29 mouse cellular contexts compared by ENCODE assay signal in genomic region chr11:20862101-20862500, GRCm38 (mm10). TPM values are rescaled to one million over a fixed set of nuclear protein-coding genes. Genes with fewer than 3 reads are reported as not detected.
DNase-seq lines count a peak whose midpoint lies in the region; ATAC-seq and TF ChIP-seq lines count a peak whose summit lies in the region.
"Had no signal": no experiment of that assay in that cellular context is flagged by ENCODE, and none has a peak within 500 bp of the region (broad histone marks: within the 10 kb centered on the region; RNA-seq: fewer than 3 reads in every experiment).

No protein-coding gene starts in this region.

- peak overlapping the region; percentile 2; the same call in 1 of the 2 replicates for H3K27ac ChIP-seq in gastrocnemius, adult 2 months
- no peak overlapping the region for H3K27ac ChIP-seq in liver, adult 2 months (replicated peaks; ENCODE audit: insufficient read depth, low read depth, low read length)
- H3K27ac ChIP-seq in liver, embryonic 11.5 days (ENCODE audit: low read depth, low read length) = no peak overlapping the region
- H3K27ac ChIP-seq: embryonic facial prominence, embryonic 13.5 days; embryonic facial prominence, embryonic 15.5 days; forebrain, embryonic 10.5 days; forebrain, embryonic 12.5 days had no signal

- H3K9me3 ChIP-seq in liver, embryonic 11.5 days (ENCODE audit: control insufficient read depth, low read length) = no peaks in the 10 kb centered on the region
- H3K9me3 ChIP-seq: embryonic facial prominence, embryonic 13.5 days; embryonic facial prominence, embryonic 15.5 days; forebrain, embryonic 10.5 days; forebrain, embryonic 12.5 days; G1E had no signal

- WGBS in liver, adult 2 months = 22% methylated on average over 5 of the region's 5 CpGs
- 81% methylated on average over 5 of the region's 5 CpGs for WGBS in liver, embryonic 11.5 days

- intact Hi-C loops in gastrocnemius, adult 2 months (cut with DNase I) = no loop called here

- no peaks in the 10 kb centered on the region for H3K79me2 ChIP-seq in liver, adult 2 months (ENCODE audit: control insufficient read depth, insufficient read depth, low read length)

- no peak overlapping the region for H3K4me2 ChIP-seq in liver, embryonic 11.5 days
- H3K4me2 ChIP-seq: embryonic facial prominence, embryonic 13.5 days; embryonic facial prominence, embryonic 15.5 days; forebrain, embryonic 12.5 days had no signal

- TF ChIP-seq CTCF in gastrocnemius, adult 2 months (IDR thresholded peaks at IDR 0.05) = no peak
- TF ChIP-seq CTCF in liver, adult 2 months (IDR thresholded peaks at IDR 0.05; ENCODE audit: low read depth, low read length) = no peak

- TF ChIP-seq POLR2A in liver, adult 2 months (IDR thresholded peaks at IDR 0.05; ENCODE audit: extremely low read depth, insufficient read depth, low read length) = no peak

- DNase-seq in gastrocnemius, adult 2 months = no peak
- DNase-seq in gastrocnemius, adult 18-20 months (ENCODE audit: low spot score) = no peak
- peak; percentile 86 for DNase-seq in liver, adult 2 months (ENCODE audit: extremely low read depth, low read depth, low spot score)
- no peak for DNase-seq in liver, embryonic 11.5 days (ENCODE audit: low spot score)
- DNase-seq in adipocyte (ENCODE audit: low spot score) = peak; percentile 82
- DNase-seq in spleen, postnatal 4 days (ENCODE audit: low spot score in 2 of 2) = no peak
- DNase-seq: adrenal gland, adult 2 months; adrenal gland, postnatal 10 days; adrenal gland, postnatal 25 days; B cell, adult 2 months; cerebellum, adult 11 months; cerebellum, adult 18-20 months; cerebellum, adult 8-10 months; cerebellum, adult 9-11 months; cerebellum, postnatal 14 days; cerebellum, postnatal 36 days; embryo, embryonic 11 days had no signal

- no peak overlapping the region for H3K9ac ChIP-seq in liver, adult 2 months (ENCODE audit: low read depth, low read length)
- H3K9ac ChIP-seq in liver, embryonic 11.5 days (ENCODE audit: low read depth, low read length) = no peak overlapping the region
- H3K9ac ChIP-seq: embryonic facial prominence, embryonic 13.5 days; embryonic facial prominence, embryonic 15.5 days; forebrain, embryonic 12.5 days had no signal

- no peaks in the 10 kb centered on the region for H3K27me3 ChIP-seq in liver, adult 2 months (ENCODE audit: control insufficient read depth, insufficient read depth, low read length)
- H3K27me3 ChIP-seq in liver, embryonic 11.5 days (replicated peaks; ENCODE audit: control insufficient read depth, insufficient read depth, low read length) = no peaks in the 10 kb centered on the region; the same call in 1 of the 2 replicates
- H3K27me3 ChIP-seq: CH12.LX; embryonic facial prominence, embryonic 13.5 days; embryonic facial prominence, embryonic 15.5 days; forebrain, embryonic 12.5 days; Patski had no signal

- no peak for ATAC-seq in liver, embryonic 11.5 days (replicated peaks; ENCODE audit: low FRiP score)
- ATAC-seq: activated CD4-positive, CD25-positive, alpha-beta regulatory T cell, adult 4 months; CD4-positive, CD25-positive, alpha-beta regulatory T cell, adult 4 months; forebrain, embryonic 14.5 days; forebrain, embryonic 16.5 days; Patski had no signal

- no peak overlapping the region for H3K4me3 ChIP-seq in gastrocnemius, adult 2 months
- H3K4me3 ChIP-seq in liver, adult 2 months (ENCODE audit: insufficient read depth, low read depth, low read length) = no peak overlapping the region
- no peak overlapping the region for H3K4me3 ChIP-seq in liver, embryonic 11.5 days (ENCODE audit: low read depth, low read length)
- H3K4me3 ChIP-seq: embryonic facial prominence, embryonic 13.5 days; embryonic facial prominence, embryonic 15.5 days; erythroblast, embryonic 14.5 days; forebrain, embryonic 10.5 days; forebrain, embryonic 12.5 days had no signal

- H3K4me1 ChIP-seq in liver, adult 2 months (ENCODE audit: control insufficient read depth, insufficient read depth, low read length) = peaks cover 5% of the 10 kb centered on the region; the same call in 1 of the 2 replicates
- no peaks in the 10 kb centered on the region for H3K4me1 ChIP-seq in liver, embryonic 11.5 days (replicated peaks; ENCODE audit: control insufficient read depth, insufficient read depth, low read length)

- H3K36me3 ChIP-seq in liver, adult 2 months (ENCODE audit: control insufficient read depth, insufficient read depth, low read length) = no peaks in the 10 kb centered on the region
- no peaks in the 10 kb centered on the region for H3K36me3 ChIP-seq in liver, embryonic 11.5 days (ENCODE audit: control insufficient read depth, insufficient read depth, low read length)
- H3K36me3 ChIP-seq: embryonic facial prominence, embryonic 13.5 days; embryonic facial prominence, embryonic 15.5 days; forebrain, embryonic 10.5 days; forebrain, embryonic 12.5 days; G1E had no signal

RNA-seq across cellular contexts. Expression of gene Lgalsl, which starts 31.2 kb away (rescaled TPM):
- total RNA-seq in gastrocnemius, adult 2 months (2021) = 10 to 100 TPM; 72.0 to 79.2 TPM
- total RNA-seq in gastrocnemius, adult 18-20 months (2021) = 10 to 100 TPM; 69.7 to 76.0 TPM
- total RNA-seq in liver, adult 2 months (2014; rRNA removed) = 4.9 and 6.6 TPM in 2 replicates
- 4.5 and 6.6 TPM in 2 replicates for polyA plus RNA-seq in liver, adult 2 months (2012; rRNA removed)
- 20.4 and 25.4 TPM in 2 replicates for polyA plus RNA-seq in liver, embryonic 11.5 days (2014; fragmentation: Nextera tagmentation; extraction: Ambion mirVana)
- polyA plus RNA-seq: G1E had no signal

Comparison
In these comparisons a context has a peak if more than half of its experiments do, and no peak if none do; other contexts are left out.
1. DNase-seq: peak in liver, adult 2 months (single experiment) and adipocyte (single experiment); none in gastrocnemius, adult 2 months (single experiment), gastrocnemius, adult 18-20 months (single experiment), liver, embryonic 11.5 days (single experiment) and spleen, postnatal 4 days (0 of 2).